Mouse (Mus musculus) kidney, adult 9 months (tissue): ENCODE results near the gene Dlx3.

Experiments
- DNase-seq: peaks from one replicate; pipeline ENCODE4 v3.0.0; 2022

Gene Dlx3

DNA sequence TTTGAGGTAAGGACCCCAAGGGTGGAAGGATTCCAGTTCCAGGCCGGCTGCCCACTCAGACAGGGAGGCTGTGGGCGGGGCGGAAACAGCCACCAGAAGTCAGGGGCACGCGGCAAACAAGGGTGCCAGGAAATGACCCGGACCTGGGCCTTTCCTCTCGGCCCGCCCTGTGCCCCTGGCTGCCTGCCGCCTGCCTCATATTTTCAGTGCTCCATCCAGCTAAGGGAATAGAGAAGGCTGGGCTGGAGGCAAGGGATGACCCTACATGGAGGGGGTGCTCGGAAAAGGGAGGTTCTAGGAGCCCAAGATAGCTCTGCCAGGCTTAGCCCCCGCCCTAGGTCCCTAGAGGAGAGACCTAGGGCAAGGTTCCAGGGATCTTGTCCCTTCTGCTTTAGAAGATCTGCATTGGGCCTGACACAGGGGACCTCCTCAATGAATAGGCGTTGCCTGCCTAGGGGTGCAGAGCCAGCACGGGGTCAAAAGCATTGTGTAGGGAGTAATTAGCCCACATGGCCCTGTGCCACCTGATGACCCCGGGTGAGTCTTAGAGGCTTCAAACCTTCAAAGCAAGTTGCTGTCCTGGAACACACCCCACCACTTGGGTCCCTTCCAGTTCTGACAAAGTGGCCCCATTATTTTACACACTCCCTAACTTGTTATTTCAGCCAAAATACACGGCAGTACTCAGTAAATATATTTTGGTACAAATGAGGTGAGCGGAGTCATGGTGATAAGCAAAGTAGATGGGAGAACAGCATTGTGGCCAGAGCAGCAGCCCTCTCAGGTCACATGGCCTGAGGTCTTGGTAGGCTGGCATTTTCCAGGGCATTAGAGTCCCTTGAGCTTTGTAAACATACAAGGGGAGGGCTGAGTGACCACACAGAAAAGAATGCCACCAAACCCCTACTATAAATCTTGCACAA, 30.8 kb upstream of the Dlx3 start:
- DNase-seq = peak; percentile 81

DNA sequence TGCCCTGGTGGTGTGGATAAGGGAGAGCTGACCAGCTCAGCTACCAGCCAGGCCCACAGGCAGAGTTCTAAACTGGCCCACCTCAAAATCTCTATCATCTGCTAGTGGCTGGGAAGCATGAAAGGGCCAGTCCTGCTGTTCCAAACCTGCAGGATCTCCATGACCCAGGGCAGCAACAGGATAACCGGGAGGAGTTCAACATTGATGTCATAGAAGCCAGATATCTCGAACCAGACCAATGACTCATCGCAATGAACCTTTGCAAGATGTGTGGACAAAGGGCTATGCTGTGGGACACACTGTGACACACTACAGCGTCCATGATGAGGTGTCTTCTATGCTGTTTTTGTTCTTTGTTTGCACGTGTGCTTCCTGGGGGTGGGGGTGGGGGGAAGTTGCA, 26.8 kb upstream of the Dlx3 start:
- no peak for DNase-seq

DNA sequence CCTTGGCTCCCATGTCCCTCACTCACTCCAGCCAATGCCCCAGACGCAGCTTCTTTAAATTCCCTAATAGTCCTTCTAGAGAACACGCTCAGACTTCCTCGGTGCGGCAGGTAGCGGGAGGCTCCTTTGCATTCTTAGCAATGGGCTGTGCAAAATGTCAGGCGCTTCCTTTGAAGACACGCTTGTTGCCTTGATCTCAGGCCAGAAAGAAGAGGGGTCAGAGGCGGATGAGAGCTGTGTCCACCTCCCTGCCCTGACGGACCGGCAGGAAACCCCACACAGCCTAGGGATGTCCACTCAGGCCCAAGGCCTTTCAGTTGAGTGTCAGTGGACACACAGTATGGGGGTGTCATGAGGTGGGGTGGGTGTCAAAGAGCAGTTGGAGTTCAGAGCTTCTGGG, 24.3 kb upstream of the Dlx3 start:
- no peak for DNase-seq

DNA sequence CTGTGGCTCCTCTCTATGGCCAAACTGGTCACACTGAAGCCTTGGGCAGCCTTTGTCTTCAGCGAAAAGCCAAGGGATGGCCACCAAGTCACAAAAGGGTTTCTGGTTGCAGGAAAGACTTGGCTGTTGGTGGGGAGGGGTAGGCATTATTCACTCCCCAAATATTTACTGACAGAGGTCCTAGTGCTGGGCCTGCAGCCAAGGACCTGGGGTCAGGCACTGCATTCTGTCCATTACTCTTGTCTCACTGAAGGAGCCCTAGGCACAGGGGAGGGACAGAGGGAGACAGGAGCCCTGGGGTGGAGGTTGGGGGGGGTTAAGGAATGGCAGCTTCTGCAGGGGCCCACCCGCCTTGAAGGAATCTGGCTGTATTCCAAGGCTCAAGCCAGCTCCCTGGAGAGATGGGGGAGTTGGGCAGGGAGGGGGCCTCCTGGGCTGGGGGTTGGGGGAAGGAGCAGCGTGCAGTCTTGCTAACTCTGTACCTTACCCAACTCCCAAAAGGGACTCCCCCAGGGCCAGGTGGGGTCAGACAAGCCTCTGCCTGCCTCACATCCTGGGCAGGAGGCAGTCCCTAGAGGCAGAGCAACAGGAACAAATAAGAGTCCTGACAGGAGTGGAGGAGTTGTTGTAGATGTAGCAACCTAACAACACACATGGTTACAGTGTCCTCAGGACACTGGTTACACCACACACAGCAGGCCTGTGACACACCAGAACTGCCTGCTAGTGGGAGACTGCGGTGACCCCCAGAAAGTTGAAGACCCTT, 23.1 kb upstream of the Dlx3 start:
- DNase-seq = no peak

GRCm38 (mm10) chr11:95097889-95098288, 22.0 kb upstream of the Dlx3 start:
- no peak for DNase-seq

- DNase-seq = no peak
Measured at GRCm38 (mm10) chr11:95098346-95099095, 21.4 kb upstream of the Dlx3 start.

DNA sequence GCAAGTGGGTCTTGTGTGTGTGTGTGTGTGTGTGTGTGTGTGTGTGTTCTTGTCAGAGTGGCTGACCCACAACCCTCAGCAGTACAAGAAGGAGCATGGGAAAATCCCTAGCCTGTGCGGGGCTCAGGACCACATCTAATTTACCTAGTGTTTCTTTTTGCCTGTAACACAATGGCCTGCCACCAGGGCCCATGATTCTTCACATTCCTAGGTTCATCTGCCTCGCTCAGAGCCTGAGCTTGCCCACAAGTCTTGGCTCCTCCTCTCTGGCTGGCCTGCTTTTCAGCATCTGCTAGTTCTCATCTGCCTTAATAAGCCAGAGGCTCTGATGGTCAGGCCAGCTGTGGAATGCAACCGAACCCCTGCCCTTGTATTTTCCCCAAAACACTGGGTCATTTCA, 19.5 kb upstream of the Dlx3 start:
- no peak for DNase-seq

DNA sequence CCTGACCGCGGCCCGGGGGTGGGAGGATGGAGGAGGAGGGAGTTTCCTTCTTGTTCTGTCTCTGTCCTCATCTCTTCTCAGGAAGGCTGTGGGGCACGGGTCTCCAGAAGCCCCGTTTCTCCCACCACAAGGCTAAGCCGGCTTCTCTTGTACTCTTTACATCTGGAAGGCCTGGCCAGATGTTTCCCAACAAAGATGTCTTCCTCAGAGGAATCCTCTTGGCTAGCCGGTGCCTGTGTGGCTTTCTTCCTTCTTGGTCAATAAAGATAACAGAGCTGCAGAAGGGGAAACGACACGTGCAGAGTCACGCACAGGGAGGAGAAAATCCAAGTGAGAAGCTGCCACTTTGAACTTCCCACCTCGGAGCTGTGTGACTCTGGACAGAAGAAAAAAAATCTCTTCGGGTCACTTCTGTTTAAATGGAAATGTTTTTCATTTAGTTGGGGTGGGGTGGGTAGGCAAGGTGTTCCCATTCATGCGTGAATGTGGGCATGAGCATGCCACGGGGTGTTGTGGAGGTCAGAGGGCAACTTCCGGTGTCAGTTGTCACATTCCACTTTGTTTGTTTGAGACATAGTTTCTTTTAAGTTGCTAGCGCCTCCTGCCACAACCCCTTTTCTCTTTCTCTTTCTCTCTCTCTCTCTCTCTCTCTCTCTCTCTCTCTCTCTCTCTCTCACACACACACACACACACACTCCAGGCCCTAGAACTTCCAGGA, 18.7 kb upstream of the Dlx3 start:
- DNase-seq = no peak

GRCm38 (mm10) chr11:95102161-95102904, 17.6 kb upstream of the Dlx3 start:
- no peak for DNase-seq

- peak; percentile 69 for DNase-seq
Measured at GRCm38 (mm10) chr11:95104266-95104665, 15.7 kb upstream of the Dlx3 start.

DNA sequence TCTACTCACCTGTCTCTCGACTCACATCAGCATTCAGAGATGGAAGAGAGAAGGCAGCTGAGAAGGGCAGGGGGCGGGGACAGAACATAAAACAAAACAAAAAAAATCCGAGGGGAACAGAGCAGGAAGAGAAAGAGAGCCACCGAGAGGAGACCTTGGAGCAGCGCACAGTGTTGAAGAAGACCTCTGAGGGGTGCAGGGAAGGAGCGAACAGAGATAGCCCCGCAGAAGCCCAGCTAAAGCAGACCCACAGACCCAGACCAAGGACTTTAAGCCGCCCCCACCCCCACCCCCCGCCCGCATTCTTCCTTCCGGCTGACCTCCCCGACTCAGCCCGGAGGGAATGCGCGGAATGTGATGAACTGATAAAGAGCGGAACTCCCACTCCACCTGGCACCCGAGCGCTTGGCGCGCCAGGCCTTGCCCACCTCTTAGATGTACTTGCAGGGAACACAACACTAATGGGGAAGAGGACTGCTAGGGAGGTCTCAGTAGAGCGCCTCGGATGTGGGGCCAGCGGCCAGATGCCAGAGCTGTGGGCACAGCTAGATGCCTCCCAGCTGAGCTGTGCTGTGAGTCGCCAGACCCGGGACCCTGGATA, 14.5 kb upstream of the Dlx3 start:
- DNase-seq = no peak

DNA sequence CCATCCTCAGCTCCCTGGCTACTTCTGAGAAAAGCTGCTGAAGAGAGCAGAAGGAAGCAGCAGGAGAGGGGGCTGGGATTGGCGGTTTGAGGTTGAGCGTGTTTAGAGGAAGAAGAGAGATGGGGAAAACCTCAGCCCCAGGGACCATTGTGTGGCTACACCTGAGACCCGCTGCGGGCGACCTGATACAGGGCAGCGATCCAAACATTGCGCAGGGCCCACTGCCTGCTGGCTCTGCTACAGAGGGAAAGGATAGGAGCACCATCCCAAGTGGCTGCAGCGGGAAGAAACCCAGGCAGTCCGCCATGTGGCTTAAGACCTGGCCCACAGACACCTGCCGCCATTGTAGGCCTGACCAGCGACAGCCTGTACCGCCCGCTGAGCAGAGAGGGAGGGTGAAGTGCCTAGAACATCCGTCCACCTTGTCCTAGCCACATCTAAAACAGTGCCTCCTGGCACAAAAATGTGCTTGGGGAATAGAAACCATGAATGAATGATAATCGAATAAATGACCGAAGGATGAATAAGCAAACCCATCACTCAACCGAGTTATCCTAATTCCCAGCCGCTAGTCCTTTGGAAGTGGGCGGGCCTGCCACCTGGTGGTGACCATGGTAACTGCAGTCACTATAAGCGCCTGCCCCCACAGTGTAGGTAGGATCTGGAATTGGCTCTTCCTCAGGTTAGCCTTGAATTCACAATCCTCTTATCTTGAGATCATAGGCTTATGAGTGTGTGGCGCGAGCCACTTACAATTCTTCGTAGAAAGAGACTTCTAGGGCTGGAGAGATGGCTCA, 13.3 kb upstream of the Dlx3 start:
- DNase-seq = peak; percentile 85

DNA sequence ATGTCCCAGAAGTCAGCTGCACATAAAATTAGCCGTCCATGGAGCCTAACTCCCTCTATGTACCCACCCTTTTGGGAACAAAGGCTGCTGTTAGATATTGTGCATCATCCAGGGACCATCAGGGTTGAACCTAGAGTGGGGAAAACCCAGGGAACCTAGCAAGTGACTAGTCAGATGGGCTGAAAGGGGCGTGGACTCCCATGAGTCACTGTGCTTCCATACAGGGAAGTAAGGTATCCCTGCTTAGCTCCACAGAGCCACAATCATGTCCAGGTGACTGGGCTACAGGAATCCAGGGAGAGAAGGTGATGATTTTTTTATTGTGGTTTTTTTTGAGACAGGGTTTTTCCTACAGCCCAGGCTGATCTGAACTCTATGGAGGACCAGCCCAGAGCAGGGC, 10.9 kb upstream of the Dlx3 start:
- DNase-seq = no peak

DNA sequence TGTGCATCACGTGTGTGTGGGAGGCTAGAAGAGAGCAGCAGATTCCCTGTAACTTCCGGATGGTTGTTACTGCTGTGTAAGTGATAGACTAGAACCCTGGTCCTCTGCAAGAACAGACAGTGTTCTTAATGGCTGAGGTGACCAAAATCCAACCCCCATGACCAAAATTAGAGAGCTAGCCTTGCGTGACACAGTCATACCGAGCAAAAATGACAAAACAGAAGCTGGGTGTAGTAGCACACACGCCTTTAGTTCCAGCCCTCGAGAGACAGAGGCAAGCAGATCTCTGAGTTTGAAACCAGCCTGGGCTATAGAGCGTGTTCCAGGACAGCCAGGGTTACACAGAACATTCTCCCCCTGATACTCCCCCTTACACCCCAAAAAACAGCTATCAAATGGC, 9.8 kb upstream of the Dlx3 start:
- DNase-seq = no peak

- DNase-seq = peak; percentile 79
Measured at GRCm38 (mm10) chr11:95117030-95117429, 2.9 kb upstream of the Dlx3 start.

DNA sequence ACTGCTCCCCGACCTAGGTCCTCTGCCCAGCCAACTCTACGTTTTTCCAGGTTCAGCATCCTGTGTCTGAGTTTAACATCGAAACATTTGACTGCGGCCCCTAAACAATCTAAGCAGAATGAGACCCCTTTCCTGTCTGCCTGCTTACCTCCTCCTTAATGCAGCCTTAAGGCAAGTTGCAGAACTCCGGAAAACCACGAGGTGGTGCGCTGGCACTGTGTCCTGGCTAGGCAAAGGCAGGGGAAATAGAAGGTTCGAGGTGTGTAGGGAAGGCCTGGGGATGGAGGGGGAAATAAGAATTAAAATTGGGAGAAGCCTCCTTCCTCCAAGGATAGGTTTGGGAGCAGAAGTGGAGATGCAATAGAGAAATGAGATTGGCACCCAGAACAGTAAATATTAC, 1.4 kb upstream of the Dlx3 start:
- DNase-seq = peak; percentile 74

DNA sequence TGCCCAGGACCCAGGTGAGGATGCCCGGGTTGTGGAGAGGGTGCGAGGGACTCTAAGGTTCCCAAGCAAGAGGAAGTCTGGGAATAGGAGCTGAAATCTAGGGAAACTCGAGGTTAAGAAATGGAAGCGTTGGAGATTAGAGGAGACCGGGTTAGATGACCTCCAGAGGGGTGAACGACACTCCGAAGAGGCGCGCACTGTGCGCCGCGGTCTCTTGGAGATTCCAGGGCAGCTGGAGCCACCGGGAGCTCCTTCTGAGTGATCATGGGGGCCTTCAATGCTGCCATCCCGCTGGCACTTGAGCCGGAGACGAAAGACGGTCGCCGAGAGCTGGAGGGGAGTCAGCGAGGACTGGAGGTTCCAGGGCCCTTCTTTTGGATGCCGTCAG, 708 bp downstream of the Dlx3 start:
- no peak for DNase-seq

DNA sequence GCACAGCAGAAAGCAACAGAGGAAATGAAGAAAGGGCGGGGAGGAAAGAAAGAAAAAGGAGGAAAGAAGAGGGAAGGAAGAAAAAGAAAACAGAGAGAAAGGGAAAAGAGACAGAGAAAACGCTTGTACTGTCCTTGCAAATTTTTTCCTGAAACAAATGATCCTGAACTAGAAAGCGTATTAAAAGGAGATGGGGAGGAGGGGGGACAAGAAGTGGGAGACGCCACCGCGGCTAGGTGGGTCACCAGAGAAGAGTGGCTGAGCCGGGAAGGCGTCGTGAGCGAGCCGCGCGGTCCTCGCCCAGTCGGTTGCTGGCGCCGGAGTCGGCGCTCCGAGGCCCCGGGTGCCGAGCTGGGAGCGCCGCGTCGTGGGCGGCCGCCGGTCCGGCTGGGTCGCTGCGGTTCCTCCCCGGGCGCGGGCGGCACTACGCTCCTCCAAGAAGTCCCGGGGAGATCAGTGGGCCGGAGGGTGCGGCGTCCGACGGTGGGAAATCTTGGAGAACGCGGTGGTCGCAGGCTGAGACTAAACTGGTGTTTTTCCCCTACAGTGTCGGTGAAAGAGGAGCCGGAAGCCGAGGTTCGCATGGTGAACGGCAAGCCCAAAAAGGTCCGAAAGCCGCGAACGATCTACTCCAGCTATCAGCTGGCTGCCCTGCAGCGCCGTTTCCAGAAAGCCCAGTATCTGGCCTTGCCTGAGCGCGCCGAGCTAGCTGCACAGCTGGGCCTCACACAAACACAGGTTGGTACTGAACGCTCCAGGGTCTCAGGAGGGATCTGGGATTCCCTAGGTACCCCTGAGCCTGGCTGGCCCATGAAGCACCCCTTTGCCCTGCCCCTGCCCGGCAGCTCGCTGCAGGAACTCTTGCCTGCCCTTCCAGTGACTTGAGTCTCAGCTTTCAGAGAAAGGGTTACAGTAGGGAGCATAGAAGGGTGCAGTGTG, 1.5 kb downstream of the Dlx3 start:
- no peak for DNase-seq

DNA sequence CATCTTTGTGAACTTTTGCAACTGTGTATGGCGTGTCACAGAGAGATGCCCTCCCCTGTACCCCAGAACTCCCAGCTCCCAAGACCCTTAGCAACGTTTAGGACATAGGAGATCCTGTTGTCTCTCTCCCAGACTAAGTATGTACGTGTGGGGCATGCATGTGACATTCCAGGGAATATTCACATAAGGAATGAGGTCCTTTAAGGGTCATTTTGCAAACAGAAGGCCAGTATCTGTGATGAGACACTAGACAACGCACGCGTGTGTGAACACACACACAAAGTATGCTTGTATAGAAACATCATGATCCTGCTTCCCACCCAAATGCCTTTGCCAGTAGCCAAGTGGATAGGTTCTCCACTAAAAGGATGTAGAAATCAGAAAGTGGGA, 2.2 kb downstream of the Dlx3 start:
- DNase-seq = no peak
